ENCODE assay signal across 20 mouse cellular contexts in genomic region chr8:104134521-104134920, GRCm38 (mm10). TPM values are rescaled to one million over a fixed set of nuclear protein-coding genes. Genes with fewer than 3 reads are reported as not detected.
"Had no signal": no experiment of that assay in that cellular context is flagged by ENCODE, and none has a peak within 500 bp of the region (broad histone marks: within the 10 kb centered on the region; RNA-seq: fewer than 3 reads in every experiment).

No protein-coding gene starts in this region.

- H3K36me3 ChIP-seq: midbrain, embryonic 12.5 days; midbrain, embryonic 15.5 days; neural tube, embryonic 12.5 days; stomach, embryonic 15.5 days had no signal

- DNase-seq: liver, postnatal 0 days; lung, adult 2 months; lung, postnatal 14 days; lung, postnatal 36 days; right cerebral cortex, postnatal 14 days; thymus, adult 2 months; thymus, postnatal 25 days; thymus, postnatal 4 days had no signal

- H3K27ac ChIP-seq: lung, embryonic 15.5 days; macrophage; midbrain, embryonic 12.5 days; midbrain, embryonic 15.5 days; neural tube, embryonic 12.5 days; stomach, embryonic 15.5 days; stomach, postnatal 0 days had no signal

- H3K9ac ChIP-seq: liver, postnatal 0 days; lung, embryonic 15.5 days; midbrain, embryonic 12.5 days; midbrain, embryonic 15.5 days; neural tube, embryonic 12.5 days; stomach, embryonic 15.5 days had no signal

- H3K27me3 ChIP-seq: lung, embryonic 15.5 days; midbrain, embryonic 12.5 days; midbrain, embryonic 15.5 days; neural tube, embryonic 12.5 days; stomach, embryonic 15.5 days had no signal

- H3K4me2 ChIP-seq: lung, embryonic 15.5 days; midbrain, embryonic 12.5 days; midbrain, embryonic 15.5 days; neural tube, embryonic 12.5 days; stomach, embryonic 15.5 days had no signal

- H3K4me3 ChIP-seq: lung, embryonic 15.5 days; megakaryocyte, embryonic 14.5 days; midbrain, embryonic 12.5 days; midbrain, embryonic 15.5 days; neural tube, embryonic 12.5 days; stomach, embryonic 15.5 days had no signal

- H3K4me1 ChIP-seq: lung, embryonic 15.5 days; midbrain, embryonic 12.5 days; midbrain, embryonic 15.5 days; neural tube, embryonic 12.5 days; stomach, embryonic 15.5 days had no signal

- H3K9me3 ChIP-seq: lung, embryonic 15.5 days; midbrain, embryonic 12.5 days; midbrain, embryonic 15.5 days; neural tube, embryonic 12.5 days; stomach, embryonic 15.5 days had no signal

- ATAC-seq: liver, postnatal 0 days; lung, postnatal 0 days; midbrain, embryonic 15.5 days had no signal

RNA-seq across cellular contexts. Expression of gene Cdh5, which starts 33.1 kb away (rescaled TPM):
- total RNA-seq: megakaryocyte progenitor cell, adult 5-6 weeks; monocyte, adult 5-6 weeks; neutrophil, adult 5-6 weeks had no signal

RNA-seq across cellular contexts. Expression of gene Bean1, which starts 35.7 kb away (rescaled TPM):
- total RNA-seq: megakaryocyte progenitor cell, adult 5-6 weeks; monocyte, adult 5-6 weeks had no signal
- polyA plus RNA-seq: liver, postnatal 0 days; macrophage had no signal
